Mouse (Mus musculus) ES-E14 (cell line): Measurements from ENCODE around the gene Grm4. TPM values are rescaled to one million over a fixed set of nuclear protein-coding genes. Genes with fewer than 3 reads are reported as not detected.

Experiments used
- DNase-seq: peaks from one replicate; pipeline ENCODE4 v3.0.0-alpha.2; 2013; ENCODE audit warnings: low read depth, low spot score
- H3K27ac ChIP-seq: 2 replicates; pipeline ENCODE4 v1.5.1; 2012; ENCODE audit warnings: low read depth, mild to moderate bottlenecking, low read length, moderate library complexity, mixed read lengths; ENCODE audit not compliant: poor library complexity, insufficient read depth, severe bottlenecking
- H3K36me3 ChIP-seq: 2 replicates; pipeline ENCODE4 v1.6.1; 2012; ENCODE audit warnings: mild to moderate bottlenecking, low read length, moderate library complexity, mixed read lengths; ENCODE audit not compliant: control insufficient read depth, poor library complexity, insufficient read depth, severe bottlenecking
- H3K4me1 ChIP-seq, 2 experiments: fragments of 150-350 bp in 1 of 2; sonication (generic) in 1 of 2; 2 replicates each; pipeline ENCODE4 v1.6.1; 2012; ENCODE audit warnings: low read length in 2 of 2, mild to moderate bottlenecking in 1 of 2, mixed read lengths in 1 of 2; ENCODE audit not compliant: control insufficient read depth in 2 of 2, insufficient read depth in 2 of 2, poor library complexity in 1 of 2
- H3K4me3 ChIP-seq, 2 experiments: fragments of 150-350 bp in 1 of 2; sonication (generic) in 1 of 2; 2 replicates each; pipeline ENCODE4 v1.5.1; 2012; ENCODE audit warnings: low read length in 2 of 2, low read depth in 1 of 2, mild to moderate bottlenecking in 1 of 2, mixed read lengths in 1 of 2; ENCODE audit not compliant: insufficient read depth in 1 of 2, poor library complexity in 1 of 2, severe bottlenecking in 1 of 2
- H3K9ac ChIP-seq: 2 replicates; pipeline ENCODE4 v1.6.1; 2012; ENCODE audit warnings: low read depth, mild to moderate bottlenecking, low read length, mixed read lengths; ENCODE audit not compliant: poor library complexity, insufficient read depth, severe bottlenecking
- H3K9me3 ChIP-seq: fragments of 150-350 bp; sonication (generic); 2 replicates; pipeline ENCODE4 v1.6.1; 2012; ENCODE audit warnings: low read depth, mild to moderate bottlenecking, low read length; ENCODE audit not compliant: control insufficient read depth, insufficient read depth
- CHD2 ChIP-seq: IDR thresholded peaks from 2 replicates; pipeline ENCODE4 v1.6.1; 2014; ENCODE audit warnings: mild to moderate bottlenecking, low read depth, low read length, inconsistent platforms
- HCFC1 ChIP-seq: IDR thresholded peaks from 2 replicates; pipeline ENCODE4 v1.6.1; 2012; ENCODE audit warnings: low read length, inconsistent platforms, borderline replicate concordance; ENCODE audit not compliant: insufficient read depth
- MAFK ChIP-seq: IDR thresholded peaks from 2 replicates; pipeline ENCODE4 v1.6.1; 2014; ENCODE audit warnings: mild to moderate bottlenecking, low read depth, low read length, inconsistent platforms; ENCODE audit not compliant: insufficient read depth
- ZC3H11A ChIP-seq: IDR thresholded peaks from 2 replicates; pipeline ENCODE4 v1.6.1; 2012; ENCODE audit warnings: low read depth, mild to moderate bottlenecking, inconsistent platforms, low read length, borderline replicate concordance
- ZNF384 ChIP-seq: IDR thresholded peaks from 2 replicates; pipeline ENCODE4 v1.6.1; 2012; ENCODE audit warnings: low read depth, low read length, inconsistent platforms
- in situ Hi-C, 2 experiments: fragments of 600-800 bp; cut with MboI; formaldehyde crosslinking; loops; one replicate each; pipeline ENCODE4 v1.15.1; 2025; ENCODE audit warnings: low sequenced_read_pairs in 2 of 2, inconsistent platforms in 1 of 2; ENCODE audit not compliant: unreplicated experiment in 2 of 2
- total RNA-seq: library from RNA; depleted of rRNA; stranded (reverse); fragments of 300-350 nt; gene quantifications from 2 replicates; pipeline ENCODE4 v1.2.3, GENCODE M21; 2012

The Grm4 gene
- total RNA-seq, 1 experiment: 0.49 TPM

- Histone ChIP-seq H3K4me3 (no peak overlapping the region), H3K9me3 (no peaks in the 10 kb centered on the region), H3K9ac (no peak overlapping the region), H3K4me1 (peaks cover 0 to 2% of the 10 kb centered on the region in 2 experiments; a peak in 1 of 4 replicates), H3K27ac (no peak overlapping the region), H3K36me3 (no peaks in the 10 kb centered on the region)
- no peak for DNase-seq
- TF ChIP-seq ZNF384: no peak
- TF ChIP-seq MAFK: no peak
- TF ChIP-seq CHD2: no peak
- TF ChIP-seq ZC3H11A: no peak
- TF ChIP-seq HCFC1: no peak
- in situ Hi-C loops: no loop called here
Measured at GRCm38 (mm10) chr17:27459241-27459640, 62.0 kb downstream of the Grm4 start.

- H3K36me3 ChIP-seq: no peaks in the 10 kb centered on the region
- no peak overlapping the region for H3K4me3 ChIP-seq
- DNase-seq: no peak
- in situ Hi-C loops: no loop called here
- H3K9ac ChIP-seq: no peak overlapping the region
- no peaks in the 10 kb centered on the region for H3K4me1 ChIP-seq
- TF ChIP-seq ZC3H11A: no peak
- no peak for TF ChIP-seq MAFK
- TF ChIP-seq HCFC1: no peak
- no peak for TF ChIP-seq CHD2
- TF ChIP-seq ZNF384: no peak
- no peaks in the 10 kb centered on the region for H3K9me3 ChIP-seq
- H3K27ac ChIP-seq: no peak overlapping the region
Measured at GRCm38 (mm10) chr17:27457863-27458494, 63.2 kb downstream of the Grm4 start.

GRCm38 (mm10) chr17:27457038-27457577 lies 64.1 kb downstream of the Grm4 start:
- in situ Hi-C loops: no loop called here

GRCm38 (mm10) chr17:27456364-27456763 lies 64.8 kb downstream of the Grm4 start:
- in situ Hi-C loops: no loop called here
- H3K4me3 ChIP-seq: no peak overlapping the region

More at GRCm38 (mm10) chr17:27457038-27457577, 64.1 kb downstream of the Grm4 start:
- Histone ChIP-seq H3K9ac (no peak overlapping the region), H3K9me3 (no peaks in the 10 kb centered on the region), H3K27ac (no peak overlapping the region), H3K36me3 (no peaks in the 10 kb centered on the region), H3K4me1 (no peaks in the 10 kb centered on the region), H3K4me3 (no peak overlapping the region)
- TF ChIP-seq HCFC1 (no peak), CHD2 (no peak), ZC3H11A (no peak), MAFK (no peak), ZNF384 (no peak)
- no peak for DNase-seq

More at GRCm38 (mm10) chr17:27456364-27456763, 64.8 kb downstream of the Grm4 start:
- Histone ChIP-seq H3K36me3 (no peaks in the 10 kb centered on the region), H3K9ac (no peak overlapping the region), H3K9me3 (no peaks in the 10 kb centered on the region), H3K27ac (no peak overlapping the region), H3K4me1 (no peaks in the 10 kb centered on the region)
- no peak for TF ChIP-seq HCFC1
- no peak for TF ChIP-seq CHD2
- no peak for TF ChIP-seq ZC3H11A
- DNase-seq: no peak
